Mouse (Mus musculus) spleen, postnatal 14 days (tissue): ENCODE measurements around the gene Ppp3ca.

Experiments
- DNase-seq, 2 experiments: peaks; one replicate each; pipeline ENCODE4 v3.0.0; 2021 to 2022; ENCODE audit warnings: low spot score in 2 of 2

Gene Ppp3ca

GRCm38 (mm10) chr3:136813886-136814285 is 144.0 kb downstream of the Ppp3ca start:
- no peak for DNase-seq

DNA sequence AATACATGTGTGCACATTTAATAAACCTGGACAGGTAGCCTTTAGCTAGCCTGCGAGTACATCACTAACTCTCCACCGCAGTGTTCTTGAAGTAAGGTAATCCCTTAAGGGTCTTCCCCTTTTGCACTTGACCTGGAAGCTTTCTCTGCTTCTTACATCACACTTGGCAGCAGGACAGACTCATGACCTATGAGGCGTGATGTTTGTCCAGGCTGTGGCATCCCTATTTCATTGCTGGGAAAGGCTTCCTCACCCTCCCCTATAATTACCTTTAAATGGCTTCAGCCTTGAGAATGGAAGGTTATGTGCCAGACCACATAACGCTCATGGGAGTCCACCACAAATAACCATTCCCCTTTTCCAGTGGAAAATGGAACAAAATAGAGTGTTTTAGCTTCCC is 145.0 kb downstream of the Ppp3ca start:
- DNase-seq, result no peak

DNA sequence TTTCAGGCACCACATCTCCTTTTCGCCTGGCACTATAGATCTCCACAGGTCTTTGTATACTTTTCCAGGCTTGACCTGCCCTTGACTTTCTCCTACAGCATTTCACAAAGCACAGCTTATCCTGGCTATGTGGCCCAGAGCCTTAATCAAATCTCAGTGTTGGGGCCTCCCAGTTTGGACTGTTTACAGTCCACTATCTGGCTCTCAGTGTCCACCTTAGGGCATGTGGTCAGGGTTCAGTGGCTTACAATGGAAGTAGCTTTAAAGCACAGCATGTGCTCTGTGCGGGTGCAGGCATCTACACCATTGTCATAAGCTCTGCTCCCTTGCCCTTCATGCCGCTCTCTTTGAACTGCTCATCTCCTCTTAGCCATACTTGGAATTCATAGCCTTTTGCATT is 146.4 kb downstream of the Ppp3ca start:
- no peak for DNase-seq

GRCm38 (mm10) chr3:136818997-136819396 is 149.1 kb downstream of the Ppp3ca start:
- DNase-seq, result no peak

DNA sequence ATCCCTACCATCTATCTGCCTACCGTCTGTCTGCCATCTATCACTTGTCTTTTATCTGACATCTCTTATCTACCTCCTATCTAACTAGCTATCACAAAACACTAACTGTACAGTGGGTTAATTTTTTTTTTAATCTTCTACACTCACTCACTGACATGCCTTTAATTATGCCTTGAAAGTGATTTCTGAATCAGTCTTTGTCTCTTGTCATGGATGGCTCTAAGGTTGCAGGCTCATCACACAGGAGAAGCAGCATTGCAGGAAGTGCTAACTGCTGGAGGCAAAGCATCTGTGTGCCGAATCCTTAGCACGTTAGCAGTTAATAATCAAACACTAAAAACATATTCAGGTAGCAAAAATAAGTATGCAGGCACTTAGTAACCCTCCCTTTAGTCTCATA is 151.1 kb downstream of the Ppp3ca start:
- no peak for DNase-seq

GRCm38 (mm10) chr3:136821993-136822392 is 152.1 kb downstream of the Ppp3ca start:
- no peak for DNase-seq

- DNase-seq, result no peak
Observed at GRCm38 (mm10) chr3:136822431-136822830, 152.5 kb downstream of the Ppp3ca start.

DNA sequence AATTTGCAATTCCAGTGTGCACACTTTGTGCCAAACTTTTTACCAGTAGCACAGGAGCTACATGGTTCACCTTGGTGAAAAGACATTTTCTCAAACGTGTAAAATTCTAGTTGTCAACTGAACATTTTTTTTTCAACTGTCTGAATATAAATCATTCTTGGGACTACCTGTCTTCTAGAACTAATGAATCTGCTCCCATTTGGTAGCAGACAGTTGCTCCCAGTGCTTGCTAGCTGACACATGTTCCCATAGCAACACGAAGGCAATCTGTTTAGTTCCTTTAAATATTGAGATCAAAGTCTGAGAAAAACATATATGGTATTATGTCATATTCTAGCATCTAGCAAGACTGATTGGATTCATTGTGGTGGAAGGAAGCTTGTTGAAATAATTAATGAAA is 158.5 kb downstream of the Ppp3ca start:
- no peak for DNase-seq

DNA sequence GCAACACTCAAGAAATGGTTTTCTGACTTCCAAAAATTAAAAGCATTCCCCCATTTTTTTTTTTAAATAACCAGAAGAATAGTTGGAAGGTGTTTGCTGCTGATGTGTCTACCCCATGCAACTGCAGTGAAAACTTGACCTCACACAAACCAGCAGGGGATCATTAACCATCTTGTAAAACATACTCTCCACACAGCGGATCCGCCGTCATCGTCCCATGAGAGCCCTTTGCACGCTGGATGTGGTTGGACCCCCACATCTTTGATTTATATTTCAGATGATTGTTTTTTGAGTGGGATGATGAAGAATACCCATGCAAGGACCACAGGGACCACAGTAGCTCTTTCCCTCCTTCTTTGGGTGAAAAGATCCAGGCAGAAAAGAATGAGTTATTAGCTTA is 159.2 kb downstream of the Ppp3ca start:
- DNase-seq, result no peak

GRCm38 (mm10) chr3:136830687-136831220 is 160.8 kb downstream of the Ppp3ca start:
- DNase-seq, result no peak

DNA sequence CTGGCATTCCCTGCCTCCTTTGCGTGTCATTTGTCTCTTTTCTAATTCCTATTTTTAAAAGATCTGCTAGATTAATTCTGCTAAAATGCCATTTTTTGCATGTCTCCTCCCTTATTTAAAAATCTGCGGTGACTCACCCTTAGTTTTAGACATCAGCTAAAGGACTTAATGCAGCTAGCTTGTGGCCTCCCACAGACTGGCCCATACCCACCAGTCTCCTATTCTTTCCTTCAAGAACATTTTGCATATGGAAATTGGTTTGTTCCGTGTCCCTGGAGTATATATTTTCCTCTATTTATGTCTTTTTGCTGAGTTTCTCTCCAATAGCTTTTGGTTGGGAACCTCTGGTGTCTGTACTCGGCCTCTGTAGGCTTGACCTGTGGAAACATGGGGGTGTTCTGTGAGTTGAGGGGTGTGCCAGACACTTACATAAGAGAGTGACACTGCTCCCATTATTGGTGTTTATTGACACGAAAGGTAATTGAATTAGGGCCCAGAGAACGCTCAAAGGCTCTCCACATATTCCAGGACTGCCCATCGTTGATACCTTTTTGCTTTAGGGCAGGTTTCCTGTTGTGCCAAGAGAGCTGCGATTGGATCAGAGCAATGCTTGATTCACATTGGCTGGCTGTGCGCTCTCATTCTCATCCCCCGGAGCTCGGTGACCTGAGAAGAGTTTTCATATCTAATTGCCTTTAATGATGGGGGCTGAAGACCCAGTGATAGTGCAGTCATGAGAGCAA is 163.2 kb downstream of the Ppp3ca start:
- DNase-seq, result no peak

- DNase-seq, result no peak
Observed at GRCm38 (mm10) chr3:136833893-136834292, 164.0 kb downstream of the Ppp3ca start.

GRCm38 (mm10) chr3:136835851-136836250 is 165.9 kb downstream of the Ppp3ca start:
- no peak for DNase-seq

DNA sequence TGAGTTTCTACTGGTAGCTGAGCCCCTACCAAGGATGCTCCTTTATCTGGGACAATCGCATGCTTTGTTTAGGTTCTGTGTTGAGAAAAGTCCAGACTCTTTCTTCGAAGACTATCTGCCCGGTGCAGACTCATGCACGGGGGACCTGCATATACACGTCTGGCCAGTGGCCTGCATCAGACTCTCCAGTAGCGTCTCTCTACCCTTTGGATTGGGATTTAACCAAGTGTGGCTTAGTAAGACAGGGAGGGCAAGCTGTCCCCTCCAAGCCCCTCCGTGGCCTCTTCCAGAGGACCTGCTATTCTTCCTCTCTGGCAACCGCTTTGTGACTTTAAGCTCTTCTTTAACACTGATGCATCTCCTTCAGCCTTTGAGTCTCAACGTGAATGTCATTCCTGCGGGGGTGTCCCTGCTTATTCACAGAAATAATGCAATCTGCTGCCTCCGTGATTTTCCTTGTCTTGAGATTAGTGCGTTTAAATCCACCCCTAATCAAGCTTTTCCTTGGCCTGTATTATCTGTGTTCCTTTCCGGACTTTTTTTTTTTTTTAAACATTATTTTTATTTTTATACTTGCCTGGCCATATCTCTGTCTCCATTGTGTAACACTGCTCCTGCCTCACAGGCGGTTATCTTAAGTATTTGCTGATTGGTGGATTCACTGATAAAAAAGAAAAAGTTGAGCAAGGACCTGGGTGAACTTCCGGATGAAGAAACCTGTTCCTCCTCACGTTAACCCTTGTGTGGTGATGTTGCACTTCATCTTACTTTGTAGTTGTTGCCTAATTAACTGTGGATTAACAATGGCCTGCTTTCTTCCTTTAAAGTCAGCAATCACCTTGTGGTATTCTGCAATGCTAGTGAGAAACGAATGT is 166.6 kb downstream of the Ppp3ca start:
- DNase-seq, result no peak

GRCm38 (mm10) chr3:136837589-136837988 is 167.7 kb downstream of the Ppp3ca start:
- peak; percentile 22 to 36 for DNase-seq

GRCm38 (mm10) chr3:136841282-136841681 is 171.4 kb downstream of the Ppp3ca start:
- no peak for DNase-seq

- no peak for DNase-seq
Observed at GRCm38 (mm10) chr3:136842384-136842783, 172.5 kb downstream of the Ppp3ca start.

DNA sequence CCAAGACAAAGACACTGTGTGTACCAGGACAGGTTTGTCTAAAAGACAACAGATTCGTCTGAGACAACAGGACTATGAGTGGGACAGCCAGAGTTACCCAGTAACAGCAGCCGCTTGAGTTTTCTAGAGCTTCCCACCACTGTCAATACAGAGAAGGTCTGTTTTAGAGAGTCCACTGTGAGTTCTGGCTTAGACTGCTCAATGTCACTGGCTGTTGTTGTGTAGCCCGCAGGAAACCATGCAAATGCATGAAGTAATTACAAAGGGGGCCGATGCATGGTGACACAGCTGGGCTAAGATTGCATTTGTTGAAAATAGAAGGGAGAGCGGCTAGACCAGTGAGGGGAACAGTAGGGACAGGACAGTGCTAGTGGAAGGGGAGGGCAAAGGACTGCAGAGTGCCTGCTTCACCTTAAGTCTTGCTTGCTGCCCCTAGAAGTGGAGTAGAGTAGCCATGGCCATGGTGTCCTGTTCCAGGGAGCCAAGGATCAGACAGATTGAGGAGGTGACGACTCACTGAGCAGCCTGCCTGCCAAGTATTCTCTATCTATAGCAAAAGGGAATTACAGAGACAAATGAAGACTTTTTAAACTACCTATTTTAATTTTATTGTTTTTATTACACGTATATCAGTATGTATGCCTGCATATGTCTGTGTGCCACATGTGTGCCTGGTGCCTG is 174.0 kb downstream of the Ppp3ca start:
- no peak for DNase-seq

GRCm38 (mm10) chr3:136849035-136849434 is 179.1 kb downstream of the Ppp3ca start:
- no peak for DNase-seq

GRCm38 (mm10) chr3:136852921-136853320 is 183.0 kb downstream of the Ppp3ca start:
- DNase-seq, result no peak

GRCm38 (mm10) chr3:136853596-136853995 is 183.7 kb downstream of the Ppp3ca start:
- no peak for DNase-seq

DNA sequence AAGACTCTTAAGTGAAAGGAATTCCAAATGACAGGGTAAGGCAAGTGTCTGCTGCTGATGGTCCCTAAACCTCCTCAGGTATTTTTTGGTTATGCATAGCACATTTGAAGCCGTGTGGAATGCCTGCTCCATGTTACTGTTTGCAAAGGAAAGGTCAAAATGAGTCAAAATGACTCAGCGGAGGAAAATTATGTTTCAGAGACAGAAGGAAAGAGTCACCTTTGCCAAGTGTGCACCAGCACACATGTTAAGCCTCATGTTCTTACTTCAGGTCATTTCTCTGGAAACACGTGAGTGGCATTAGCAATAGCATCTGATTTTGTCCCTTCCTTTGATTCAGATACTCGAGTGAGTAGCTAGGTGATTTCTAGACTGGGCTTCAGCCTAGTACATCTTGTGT is 186.1 kb downstream of the Ppp3ca start:
- no peak for DNase-seq
